Mouse (Mus musculus) lung, embryonic 14.5 days (tissue): Measurements from ENCODE around the gene Amz1. TPM values are rescaled to one million over a fixed set of nuclear protein-coding genes. Genes with fewer than 3 reads are reported as not detected.
A peak's percentile ranks its signal among the peaks of the same experiment; 100 is the strongest.

Experiments
- ATAC-seq: fragments of 200-750 bp; cut with Nextera tagmentation; 2 replicates; pipeline ENCODE4 v1.8.0; 2017; ENCODE audit warnings: mild to moderate bottlenecking, moderate TSS enrichment, moderate library complexity; ENCODE audit not compliant: insufficient read depth
- DNase-seq: peaks from one replicate; pipeline ENCODE4 v3.0.0-alpha.2; 2015
- H3K27ac ChIP-seq: fragments of 300-500 bp; sonication (generic); 2 replicates; pipeline ENCODE4 v1.5.1; 2014; ENCODE audit warnings: low read depth, mild to moderate bottlenecking, moderate library complexity
- H3K27me3 ChIP-seq: fragments of 300-500 bp; sonication (generic); 2 replicates; pipeline ENCODE4 v1.6.1; 2014; ENCODE audit warnings: low read length, control low read depth; ENCODE audit not compliant: insufficient read depth
- H3K36me3 ChIP-seq: fragments of 300-500 bp; sonication (generic); 2 replicates; pipeline ENCODE4 v1.6.1; 2014; ENCODE audit warnings: control low read depth; ENCODE audit not compliant: insufficient read depth
- H3K4me1 ChIP-seq: fragments of 300-500 bp; sonication (generic); 2 replicates; pipeline ENCODE4 v1.6.1; 2014; ENCODE audit warnings: antibody characterized with exemption, control low read depth; ENCODE audit not compliant: insufficient read depth
- H3K4me2 ChIP-seq: fragments of 300-500 bp; sonication (generic); 2 replicates; pipeline ENCODE4 v1.6.1; 2014; ENCODE audit warnings: mild to moderate bottlenecking
- H3K4me3 ChIP-seq: fragments of 300-500 bp; sonication (generic); 2 replicates; pipeline ENCODE4 v1.5.1; 2014; ENCODE audit warnings: low read depth, low read length
- H3K9ac ChIP-seq: fragments of 300-500 bp; sonication (generic); 2 replicates; pipeline ENCODE4 v1.6.1; 2014
- H3K9me3 ChIP-seq: fragments of 300-500 bp; sonication (generic); 2 replicates; pipeline ENCODE4 v1.6.1; 2016; ENCODE audit warnings: low read depth, low read length, control low read depth
- CTCF ChIP-seq: IDR thresholded peaks from 2 replicates; pipeline ENCODE4 v1.5.1; 2016; ENCODE audit warnings: antibody characterized with exemption, low read depth
- WGBS: fragments of 180-500 bp; shearing (Covaris S2); extraction: QIAGEN DNeasy Blood & Tissue Kit; methylation state at CpG from one replicate; pipeline ENCODE4 v1.1.7; 2014; 5-methylcytosine and 5-hydroxymethylcytosine counted together
- polyA plus RNA-seq: library from polyadenylated mRNA; unstranded; fragments of >200 nt; fragmentation: Nextera tagmentation; extraction: Ambion mirVana; gene quantifications from 2 replicates; pipeline ENCODE4 v1.2.1, GENCODE M21; 2014

The Amz1 gene
- polyA plus RNA-seq, 1 experiment from 2014 or later, result 0.99 TPM

GRCm38 (mm10) chr5:140766566-140766965, 42.6 kb downstream of the Amz1 start:
- no peak for TF ChIP-seq CTCF
- DNase-seq, result no peak
- Histone ChIP-seq H3K4me3 (no peak overlapping the region), H3K9me3 (no peaks in the 10 kb centered on the region), H3K4me1 (peaks cover 22% of the 10 kb centered on the region), H3K27ac (peak overlapping the region; percentile 36; the same call in 1 of the 2 replicates), H3K27me3 (no peaks in the 10 kb centered on the region), H3K9ac (no peak overlapping the region), H3K4me2 (no peak overlapping the region), H3K36me3 (peaks cover 27% of the 10 kb centered on the region)
- ATAC-seq, result no peak
- WGBS, result 77% methylated on average over 4 of the region's 4 CpGs

DNA sequence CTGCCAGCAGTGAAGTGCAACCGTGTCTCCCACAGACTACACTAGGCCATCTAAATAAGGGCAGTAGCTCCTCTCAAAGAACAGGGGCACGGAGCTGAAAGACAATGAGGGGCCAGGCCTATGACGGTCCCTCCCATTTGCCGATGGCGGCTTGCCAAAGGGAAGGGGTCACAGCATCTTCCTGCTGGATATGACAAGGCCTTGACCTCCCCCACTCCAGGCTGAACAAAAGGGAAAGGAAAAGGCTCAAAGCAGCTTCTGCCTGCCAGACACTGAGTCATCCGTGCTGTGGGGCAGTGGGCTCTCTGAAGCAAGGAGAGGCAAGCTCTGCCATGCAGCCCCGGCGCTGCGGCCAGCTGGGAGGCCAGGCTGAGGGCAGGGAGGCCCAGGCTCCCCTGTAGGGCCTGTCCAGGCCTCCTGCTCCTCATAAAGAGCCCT, 43.8 kb downstream of the Amz1 start:
- whole genome bisulfite sequencing, result 23% methylated on average over 9 of the region's 9 CpGs
- Histone ChIP-seq H3K4me3 (no peak overlapping the region), H3K36me3 (peaks cover 17% of the 10 kb centered on the region; the same call in 1 of the 2 replicates), H3K4me2 (peak overlapping the region; percentile 43), H3K4me1 (peaks cover 26% of the 10 kb centered on the region), H3K27ac (peak overlapping the region; percentile 96), H3K9me3 (no peaks in the 10 kb centered on the region), H3K9ac (peak overlapping the region; percentile 45), H3K27me3 (no peaks in the 10 kb centered on the region)
- DNase-seq (peak; percentile 92), ATAC-seq (peak; percentile 80)
- TF ChIP-seq CTCF, result no peak

DNA sequence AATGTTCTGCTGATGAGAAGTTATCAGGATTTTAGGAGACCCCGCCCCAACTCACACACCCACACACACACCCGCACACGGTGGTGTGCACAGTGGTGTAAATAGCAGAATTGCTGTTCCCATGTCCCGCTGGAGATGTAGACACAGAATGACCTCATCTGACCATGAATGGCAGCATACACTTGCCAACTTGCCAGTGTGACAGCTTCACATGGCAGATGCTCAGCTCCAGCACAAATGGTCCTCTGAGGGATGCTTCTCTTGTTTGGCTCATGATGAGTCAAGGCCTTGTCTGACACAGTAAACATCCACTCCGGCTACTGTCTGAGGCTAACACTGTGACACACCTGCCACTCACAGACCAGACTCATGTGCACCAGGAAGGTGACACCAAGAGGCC, 44.4 kb downstream of the Amz1 start:
- Histone ChIP-seq H3K27me3 (no peaks in the 10 kb centered on the region), H3K9ac (peak overlapping the region; percentile 45), H3K36me3 (peaks cover 14% of the 10 kb centered on the region; the same call in 1 of the 2 replicates), H3K4me2 (peak overlapping the region; percentile 43; the same call in 1 of the 2 replicates), H3K4me3 (no peak overlapping the region), H3K4me1 (peaks cover 26% of the 10 kb centered on the region), H3K9me3 (no peaks in the 10 kb centered on the region), H3K27ac (peak overlapping the region; percentile 96)
- DNase-seq (peak; percentile 35), ATAC-seq (peak; percentile 9; the same call in 1 of the 2 replicates)
- TF ChIP-seq CTCF, result no peak
- 52% methylated on average over 5 of the region's 5 CpGs for WGBS

- no peak for TF ChIP-seq CTCF
- Histone ChIP-seq H3K9ac (peak overlapping the region; percentile 32; the same call in 1 of the 2 replicates), H3K4me2 (peak overlapping the region; percentile 18), H3K27ac (peak overlapping the region; percentile 83), H3K36me3 (0 out of 2 replicates have a peak, but pooled peaks cover 15% of the 10 kb centered on the region), H3K9me3 (no peaks in the 10 kb centered on the region), H3K27me3 (no peaks in the 10 kb centered on the region), H3K4me1 (peaks cover 26% of the 10 kb centered on the region), H3K4me3 (no peak overlapping the region)
- ATAC-seq (no peak), DNase-seq (peak; percentile 58)
- 39% methylated on average over 6 of the region's 6 CpGs for WGBS
These were observed 47.7 kb downstream of the Amz1 start for GRCm38 (mm10) chr5:140771612-140772011.

- H3K9ac ChIP-seq, result no peak overlapping the region; the same call in 1 of the 2 replicates
- peaks cover 26% of the 10 kb centered on the region for H3K4me1 ChIP-seq
- no peaks in the 10 kb centered on the region for H3K9me3 ChIP-seq
- H3K36me3 ChIP-seq, result 0 out of 2 replicates have a peak, but pooled peaks cover 15% of the 10 kb centered on the region
- DNase-seq (no peak), ATAC-seq (no peak)
- TF ChIP-seq CTCF, result no peak
- peak overlapping the region; percentile 18; the same call in 1 of the 2 replicates for H3K4me2 ChIP-seq
- no peaks in the 10 kb centered on the region for H3K27me3 ChIP-seq
- H3K4me3 ChIP-seq, result no peak overlapping the region
- 41% methylated on average over 7 of the region's 7 CpGs for WGBS
- peak overlapping the region; percentile 83 for H3K27ac ChIP-seq
These were observed 48.2 kb downstream of the Amz1 start for GRCm38 (mm10) chr5:140772158-140772557.

DNA sequence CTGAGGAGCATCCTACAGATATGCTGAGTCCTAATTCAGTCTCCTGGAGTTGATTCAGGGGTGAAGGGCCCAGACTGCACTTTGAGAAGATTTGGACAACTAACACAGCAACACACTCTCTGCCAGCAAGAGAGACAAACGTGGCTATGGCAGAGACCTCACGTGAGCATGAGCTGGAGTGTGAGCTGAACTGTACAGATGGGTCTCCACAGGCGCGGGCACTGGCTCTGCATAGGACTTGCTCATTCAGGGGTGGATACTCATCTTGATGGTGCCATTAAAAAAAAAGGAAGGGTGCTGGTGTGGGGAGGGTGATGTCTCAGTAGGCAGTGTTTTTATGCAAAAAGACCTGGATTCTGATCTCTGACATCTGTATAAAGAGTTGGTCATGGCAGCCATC, 51.2 kb downstream of the Amz1 start:
- no peak for TF ChIP-seq CTCF
- H3K27me3 ChIP-seq, result no peaks in the 10 kb centered on the region
- DNase-seq (no peak), ATAC-seq (no peak)
- no peaks in the 10 kb centered on the region for H3K9me3 ChIP-seq
- no peak overlapping the region for H3K4me3 ChIP-seq
- 0 out of 2 replicates have a peak, but pooled peaks cover 7% of the 10 kb centered on the region for H3K4me1 ChIP-seq
- 90% methylated on average over 4 of the region's 4 CpGs for WGBS
- H3K27ac ChIP-seq, result no peak overlapping the region
- H3K36me3 ChIP-seq, result peaks cover 23% of the 10 kb centered on the region
- H3K4me2 ChIP-seq, result no peak overlapping the region
- no peak overlapping the region for H3K9ac ChIP-seq

DNA sequence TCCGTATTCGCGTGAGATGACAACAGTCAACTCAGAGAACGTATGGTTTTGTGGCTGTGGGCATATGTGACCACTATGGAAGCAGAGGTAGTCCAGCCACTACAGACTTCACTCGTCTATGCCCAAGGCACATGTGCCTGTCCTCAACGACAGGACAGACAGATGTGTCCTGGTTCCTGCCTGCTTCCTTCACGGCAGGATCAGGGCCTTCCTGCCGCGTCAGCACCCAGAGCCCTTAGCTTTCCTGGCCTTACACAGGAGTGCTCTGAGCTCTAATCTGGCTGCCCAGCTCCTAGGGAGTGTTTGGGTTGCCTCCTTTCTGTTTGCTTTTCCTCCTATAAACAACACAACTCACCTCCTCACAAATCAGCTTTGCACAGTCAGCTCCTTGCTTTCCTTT, 53.0 kb downstream of the Amz1 start:
- H3K27ac ChIP-seq, result no peak overlapping the region; the same call in 1 of the 2 replicates
- TF ChIP-seq CTCF, result no peak
- no peak for DNase-seq
- H3K9me3 ChIP-seq, result no peaks in the 10 kb centered on the region
- H3K4me2 ChIP-seq, result no peak overlapping the region
- no peak overlapping the region for H3K4me3 ChIP-seq
- H3K36me3 ChIP-seq, result peaks cover 40% of the 10 kb centered on the region
- no peaks in the 10 kb centered on the region for H3K27me3 ChIP-seq
- 0 out of 2 replicates have a peak, but pooled peaks cover under 1% of the 10 kb centered on the region for H3K4me1 ChIP-seq
- 54% methylated on average over 9 of the region's 9 CpGs for WGBS
- ATAC-seq, result no peak
- H3K9ac ChIP-seq, result no peak overlapping the region
